Mouse (Mus musculus) retina, embryonic 14.5 days (tissue): ENCODE measurements around the gene Psmc1.

ENCODE experiments used
- DNase-seq: peaks from one replicate; pipeline ENCODE4 v3.0.0-alpha.2; 2015; ENCODE audit warnings: low spot score

Gene Psmc1

GRCm38 (mm10) chr12:100109986-100110696, at the start of gene Psmc1:
Psmc1 (plus strand) TSS chr12:100110154.
- DNase-seq, result peak; percentile 91

GRCm38 (mm10) chr12:100061071-100061470, 48.9 kb upstream of the Psmc1 start:
- no peak for DNase-seq

DNA sequence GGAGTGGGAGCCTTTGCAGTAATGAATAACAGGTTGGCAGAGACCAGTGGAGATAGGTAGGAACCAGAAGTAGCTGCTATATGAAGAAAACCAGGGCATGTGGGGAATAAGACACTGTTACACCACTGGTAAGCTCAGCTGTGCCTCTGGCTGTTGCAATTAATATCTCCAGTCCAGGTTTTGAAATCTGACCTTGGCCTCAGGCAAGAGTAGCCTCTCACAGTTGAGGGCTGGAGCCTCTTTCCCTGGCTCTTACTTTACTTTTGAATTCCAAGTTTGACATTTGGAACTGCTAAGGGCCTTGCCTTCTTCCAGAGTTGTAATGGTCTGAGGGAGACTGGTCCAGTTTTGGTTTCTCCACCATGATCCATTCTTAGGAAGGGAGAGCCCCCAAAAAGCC, 48.1 kb upstream of the Psmc1 start:
- no peak for DNase-seq

GRCm38 (mm10) chr12:100062584-100062983, 47.4 kb upstream of the Psmc1 start:
- DNase-seq, result no peak

- no peak for DNase-seq
Observed at GRCm38 (mm10) chr12:100065109-100065508, 44.8 kb upstream of the Psmc1 start.

DNA sequence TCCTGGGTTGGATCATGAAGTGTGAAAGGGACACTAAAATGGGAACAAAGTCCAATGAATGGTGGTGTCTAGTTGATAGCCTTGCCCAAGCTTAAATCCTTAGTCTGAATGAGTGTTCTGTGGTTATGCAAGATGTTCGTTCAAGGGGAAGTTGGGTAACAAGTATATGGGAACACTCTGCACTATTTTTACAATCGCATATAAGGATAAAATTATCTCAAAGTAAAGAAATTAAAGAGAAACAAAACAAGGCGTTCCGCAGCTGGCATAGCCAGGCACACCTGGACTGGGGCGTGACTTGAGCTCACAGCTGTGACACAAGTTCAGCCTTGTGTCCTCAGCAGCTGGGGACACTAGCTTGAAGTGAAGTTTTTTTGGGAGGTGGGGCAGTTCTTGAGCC, 42.5 kb upstream of the Psmc1 start:
- DNase-seq, result no peak

- DNase-seq, result peak; percentile 6
Observed at GRCm38 (mm10) chr12:100073201-100073672, 36.7 kb upstream of the Psmc1 start.

GRCm38 (mm10) chr12:100075715-100076114, 34.2 kb upstream of the Psmc1 start:
- DNase-seq, result peak; percentile 47

- no peak for DNase-seq
Observed at GRCm38 (mm10) chr12:100079636-100080286, 30.2 kb upstream of the Psmc1 start.

GRCm38 (mm10) chr12:100088026-100088425, 21.9 kb upstream of the Psmc1 start:
- no peak for DNase-seq

- DNase-seq, result no peak
Observed at GRCm38 (mm10) chr12:100089265-100089664, 20.7 kb upstream of the Psmc1 start.

- DNase-seq, result no peak
Observed at GRCm38 (mm10) chr12:100090750-100091149, 19.2 kb upstream of the Psmc1 start.

- DNase-seq, result no peak
Observed at GRCm38 (mm10) chr12:100093046-100093445, 16.9 kb upstream of the Psmc1 start.

DNA sequence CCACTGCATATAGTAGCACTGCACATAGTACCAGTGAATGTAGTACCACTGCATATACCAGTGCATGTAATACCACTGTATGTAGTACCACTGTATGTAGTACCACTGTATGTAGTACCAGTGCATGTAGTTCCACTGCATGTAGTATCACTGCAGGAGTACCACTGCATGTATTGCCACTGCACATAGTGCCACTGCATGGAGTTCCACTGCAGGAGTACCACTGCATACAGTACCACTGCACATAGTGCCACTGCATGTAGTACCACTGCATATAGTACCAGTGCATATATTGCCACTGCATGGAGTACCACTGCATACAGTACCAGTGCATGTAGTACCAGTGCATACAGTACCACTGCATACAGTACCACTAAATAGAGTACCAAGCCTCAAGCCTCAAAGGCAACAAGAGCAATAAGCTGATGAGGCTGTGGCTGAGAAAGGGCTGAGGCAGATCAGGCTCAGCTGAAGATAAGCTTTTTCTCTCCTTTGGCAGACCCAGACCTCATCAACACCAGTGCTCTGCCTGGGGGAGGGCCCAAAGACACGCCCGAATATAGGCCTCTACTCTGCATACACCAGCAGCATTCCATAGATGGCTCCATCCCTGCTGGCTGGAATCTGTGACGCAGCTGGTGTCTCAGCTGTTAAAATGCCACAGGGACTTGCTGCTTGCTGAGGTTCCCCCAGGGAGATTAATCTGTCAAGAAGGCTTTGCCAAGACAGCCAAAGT, 9.8 kb upstream of the Psmc1 start:
- DNase-seq, result peak; percentile 23

DNA sequence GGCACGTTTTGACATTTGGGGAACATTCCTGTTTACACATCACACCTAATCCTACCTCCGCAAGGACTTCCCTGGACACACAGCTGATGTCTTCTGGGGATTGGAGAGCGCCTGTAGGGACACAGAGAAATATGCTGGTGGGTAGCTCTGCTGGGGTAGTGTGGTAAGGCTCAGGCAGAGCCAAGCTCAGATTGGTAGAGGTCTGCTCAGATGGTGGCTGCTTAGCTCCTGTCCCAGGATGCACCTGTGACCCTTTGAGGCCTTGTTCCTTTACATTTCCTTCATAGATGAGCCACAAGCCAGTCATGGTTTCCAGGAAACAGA, 9.3 kb upstream of the Psmc1 start:
- DNase-seq, result no peak

DNA sequence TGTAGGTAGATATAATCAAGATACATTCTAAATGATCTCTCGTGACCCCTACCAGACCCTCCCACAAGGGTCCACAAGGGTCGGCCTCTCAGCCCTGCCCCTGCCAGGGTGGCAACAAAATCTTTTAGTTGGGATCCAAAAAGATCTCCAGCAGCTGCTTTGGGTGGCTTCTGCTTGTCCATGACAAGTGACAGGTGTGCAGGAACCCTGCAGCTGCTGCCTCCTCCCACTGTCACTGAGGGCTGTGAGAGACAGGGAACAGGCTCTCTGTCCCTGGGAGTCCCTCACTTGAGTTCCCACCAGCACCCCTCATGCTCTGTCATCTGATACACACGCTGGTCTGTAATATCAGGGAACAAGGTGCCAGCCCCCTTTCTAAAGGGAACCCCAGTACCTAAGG, 8.3 kb upstream of the Psmc1 start:
- DNase-seq, result no peak

DNA sequence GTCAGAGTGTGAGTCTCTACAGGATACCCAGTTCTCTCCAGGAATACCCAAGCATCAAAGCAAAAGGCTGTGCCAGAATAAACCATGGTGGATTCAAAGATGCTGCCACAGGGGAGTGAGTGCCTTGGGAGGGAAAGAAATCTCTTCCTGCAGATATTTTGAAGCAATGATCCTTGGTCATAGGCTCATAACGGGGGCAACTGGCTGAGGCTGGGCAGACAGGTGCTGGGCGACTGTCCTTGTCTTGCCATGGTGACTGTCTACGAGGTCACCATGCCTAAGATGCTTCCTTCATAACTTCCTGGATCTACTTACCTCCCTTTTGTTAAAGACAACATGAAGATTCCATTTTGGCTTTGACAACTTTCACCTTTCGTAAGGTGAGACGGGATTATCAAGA, 5.4 kb upstream of the Psmc1 start:
- no peak for DNase-seq

GRCm38 (mm10) chr12:100106275-100106895, 3.6 kb upstream of the Psmc1 start:
- peak; percentile 88 for DNase-seq

GRCm38 (mm10) chr12:100107436-100107835, 2.5 kb upstream of the Psmc1 start:
- DNase-seq, result no peak

- no peak for DNase-seq
Observed at GRCm38 (mm10) chr12:100115982-100116381, 6.0 kb downstream of the Psmc1 start.

GRCm38 (mm10) chr12:100122921-100123381, 13.0 kb downstream of the Psmc1 start:
- DNase-seq, result no peak

DNA sequence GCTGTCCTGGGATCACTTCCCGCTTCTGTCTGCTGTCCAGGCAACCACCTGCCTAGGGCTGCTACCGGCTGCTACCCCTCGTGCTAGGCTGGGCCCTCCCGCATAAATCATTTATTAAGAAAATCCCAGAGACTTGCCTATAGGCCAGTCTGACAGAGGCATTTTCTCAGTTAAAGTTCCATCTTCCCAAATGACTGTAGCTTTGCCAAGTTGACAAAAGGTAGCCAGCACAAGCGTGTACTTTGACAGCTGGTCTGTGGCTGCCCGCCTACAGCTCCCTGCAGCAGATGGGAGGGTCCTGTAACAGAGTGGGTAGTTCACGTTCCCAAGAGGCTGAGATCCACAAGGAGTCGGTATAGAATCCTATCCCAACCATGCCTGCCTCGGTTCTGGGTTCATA, 13.5 kb downstream of the Psmc1 start:
- DNase-seq, result no peak
